Mouse (Mus musculus): ENCODE results near the gene Habp4. TPM values are rescaled to one million over a fixed set of nuclear protein-coding genes. Genes with fewer than 3 reads are reported as not detected.

The Habp4 gene
- polyA plus RNA-seq (2011; ENCODE audit: insufficient read depth, insufficient read length, low read depth, missing spikeins) = 7.0 and 10.9 TPM in 2 replicates

GRCm38 (mm10) chr13:64161548-64161915 is at the start of gene Habp4:
Gene Habp4 (plus strand): TSS chr13:64161824.
- H3K4me1 ChIP-seq (ENCODE audit: control insufficient read depth, insufficient read depth, low read length) = no peaks in the 10 kb centered on the region
- peak within 1 kb of the TSS; percentile 77 for H3K4me3 ChIP-seq (ENCODE audit: low read depth, low read length)
- TF ChIP-seq CTCF (IDR thresholded peaks at IDR 0.05; ENCODE audit: low read depth, low read length) = no peak
- TF ChIP-seq EP300 (IDR thresholded peaks at IDR 0.05; ENCODE audit: insufficient read depth, low read depth, low read length) = 0 out of 2 replicates have a peak, but pooled peaks have one; percentile 43
- peak within 1 kb of the TSS; percentile 89 for H3K9ac ChIP-seq (ENCODE audit: low read depth, poor library complexity, severe bottlenecking)
- H3K9me3 ChIP-seq (replicated peaks; ENCODE audit: control insufficient read depth, insufficient read depth, low read length, poor library complexity, severe bottlenecking) = peaks cover 28% of the 10 kb centered on the region
- H3K27ac ChIP-seq (ENCODE audit: insufficient read depth, low read length) = peak within 1 kb of the TSS; percentile 31
- H3K36me3 ChIP-seq (ENCODE audit: control insufficient read depth, insufficient read depth, low read length, poor library complexity, severe bottlenecking) = no peaks in the 10 kb centered on the region
- H3K27me3 ChIP-seq (ENCODE audit: control insufficient read depth, insufficient read depth, low read length, poor library complexity, severe bottlenecking) = 0 out of 2 replicates have a peak, but pooled peaks cover 3% of the 10 kb centered on the region

DNA sequence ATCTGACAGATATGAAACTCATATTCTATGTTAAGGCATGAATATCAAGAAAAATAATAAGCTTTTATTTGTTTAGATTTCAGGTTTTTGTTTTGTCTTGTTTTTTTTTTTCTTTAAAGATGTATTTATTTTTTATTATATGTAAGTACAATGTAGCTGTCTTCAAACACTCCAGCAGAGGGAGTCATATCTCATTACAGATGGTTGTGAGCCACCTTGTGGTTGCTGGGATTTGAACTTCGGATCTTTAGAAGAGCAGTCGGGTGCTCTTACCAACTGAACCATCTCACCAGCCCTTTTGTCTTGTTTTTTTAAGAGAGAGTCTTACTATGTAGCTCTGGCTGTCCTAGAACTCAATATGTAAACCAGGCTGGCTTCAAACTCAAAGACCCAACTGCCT is 44.2 kb upstream of the Habp4 start:
- Histone ChIP-seq H3K27me3 (ENCODE audit: control insufficient read depth, insufficient read depth, low read length, poor library complexity, severe bottlenecking) (no peaks in the 10 kb centered on the region), H3K9ac (ENCODE audit: low read depth, poor library complexity, severe bottlenecking) (no peak overlapping the region), H3K36me3 (ENCODE audit: control insufficient read depth, insufficient read depth, low read length, poor library complexity, severe bottlenecking) (no peaks in the 10 kb centered on the region), H3K27ac (ENCODE audit: insufficient read depth, low read length) (no peak overlapping the region), H3K4me1 (ENCODE audit: control insufficient read depth, insufficient read depth, low read length) (no peaks in the 10 kb centered on the region), H3K4me3 (ENCODE audit: low read depth, low read length) (no peak overlapping the region), H3K9me3 (replicated peaks; ENCODE audit: control insufficient read depth, insufficient read depth, low read length, poor library complexity, severe bottlenecking) (no peaks in the 10 kb centered on the region)
- TF ChIP-seq POLR2A (IDR thresholded peaks at IDR 0.05; ENCODE audit: insufficient read depth, low read length) (no peak), CTCF (IDR thresholded peaks at IDR 0.05; ENCODE audit: low read depth, low read length) (peak; percentile 10)

- Histone ChIP-seq H3K4me1 (ENCODE audit: control insufficient read depth, insufficient read depth, low read length) (no peaks in the 10 kb centered on the region), H3K27ac (ENCODE audit: insufficient read depth, low read length) (no peak overlapping the region), H3K27me3 (ENCODE audit: control insufficient read depth, insufficient read depth, low read length, poor library complexity, severe bottlenecking) (no peaks in the 10 kb centered on the region), H3K9ac (ENCODE audit: low read depth, poor library complexity, severe bottlenecking) (no peak overlapping the region), H3K9me3 (replicated peaks; ENCODE audit: control insufficient read depth, insufficient read depth, low read length, poor library complexity, severe bottlenecking) (no peaks in the 10 kb centered on the region), H3K36me3 (ENCODE audit: control insufficient read depth, insufficient read depth, low read length, poor library complexity, severe bottlenecking) (no peaks in the 10 kb centered on the region), H3K4me3 (ENCODE audit: low read depth, low read length) (no peak overlapping the region)
- TF ChIP-seq CTCF (IDR thresholded peaks at IDR 0.05; ENCODE audit: low read depth, low read length) (no peak), EP300 (IDR thresholded peaks at IDR 0.05; ENCODE audit: insufficient read depth, low read depth, low read length) (no peak), POLR2A (IDR thresholded peaks at IDR 0.05; ENCODE audit: insufficient read depth, low read length) (no peak)
These were observed 40.9 kb upstream of the Habp4 start for GRCm38 (mm10) chr13:64120760-64121159.

GRCm38 (mm10) chr13:64123491-64124188 is 38.0 kb upstream of the Habp4 start:
- Histone ChIP-seq H3K36me3 (ENCODE audit: control insufficient read depth, insufficient read depth, low read length, poor library complexity, severe bottlenecking) (no peaks in the 10 kb centered on the region), H3K9ac (ENCODE audit: low read depth, poor library complexity, severe bottlenecking) (no peak overlapping the region)

GRCm38 (mm10) chr13:64124886-64125285 is 36.7 kb upstream of the Habp4 start:
- TF ChIP-seq EP300 (IDR thresholded peaks at IDR 0.05; ENCODE audit: insufficient read depth, low read depth, low read length) = no peak
- TF ChIP-seq POLR2A (IDR thresholded peaks at IDR 0.05; ENCODE audit: insufficient read depth, low read length) = no peak
- no peak for TF ChIP-seq CTCF (IDR thresholded peaks at IDR 0.05; ENCODE audit: low read depth, low read length)
- Histone ChIP-seq H3K9me3 (replicated peaks; ENCODE audit: control insufficient read depth, insufficient read depth, low read length, poor library complexity, severe bottlenecking) (no peaks in the 10 kb centered on the region), H3K9ac (ENCODE audit: low read depth, poor library complexity, severe bottlenecking) (no peak overlapping the region), H3K4me1 (ENCODE audit: control insufficient read depth, insufficient read depth, low read length) (no peaks in the 10 kb centered on the region), H3K36me3 (ENCODE audit: control insufficient read depth, insufficient read depth, low read length, poor library complexity, severe bottlenecking) (no peaks in the 10 kb centered on the region), H3K27ac (ENCODE audit: insufficient read depth, low read length) (no peak overlapping the region), H3K4me3 (ENCODE audit: low read depth, low read length) (no peak overlapping the region), H3K27me3 (ENCODE audit: control insufficient read depth, insufficient read depth, low read length, poor library complexity, severe bottlenecking) (no peaks in the 10 kb centered on the region)

More at GRCm38 (mm10) chr13:64123491-64124188, 38.0 kb upstream of the Habp4 start:
- no peak for TF ChIP-seq CTCF (IDR thresholded peaks at IDR 0.05; ENCODE audit: low read depth, low read length)
- TF ChIP-seq POLR2A (IDR thresholded peaks at IDR 0.05; ENCODE audit: insufficient read depth, low read length) = no peak
- TF ChIP-seq EP300 (IDR thresholded peaks at IDR 0.05; ENCODE audit: insufficient read depth, low read depth, low read length) = no peak
- Histone ChIP-seq H3K4me3 (ENCODE audit: low read depth, low read length) (no peak overlapping the region), H3K27ac (ENCODE audit: insufficient read depth, low read length) (no peak overlapping the region), H3K27me3 (ENCODE audit: control insufficient read depth, insufficient read depth, low read length, poor library complexity, severe bottlenecking) (no peaks in the 10 kb centered on the region), H3K4me1 (ENCODE audit: control insufficient read depth, insufficient read depth, low read length) (no peaks in the 10 kb centered on the region), H3K9me3 (replicated peaks; ENCODE audit: control insufficient read depth, insufficient read depth, low read length, poor library complexity, severe bottlenecking) (no peaks in the 10 kb centered on the region)

DNA sequence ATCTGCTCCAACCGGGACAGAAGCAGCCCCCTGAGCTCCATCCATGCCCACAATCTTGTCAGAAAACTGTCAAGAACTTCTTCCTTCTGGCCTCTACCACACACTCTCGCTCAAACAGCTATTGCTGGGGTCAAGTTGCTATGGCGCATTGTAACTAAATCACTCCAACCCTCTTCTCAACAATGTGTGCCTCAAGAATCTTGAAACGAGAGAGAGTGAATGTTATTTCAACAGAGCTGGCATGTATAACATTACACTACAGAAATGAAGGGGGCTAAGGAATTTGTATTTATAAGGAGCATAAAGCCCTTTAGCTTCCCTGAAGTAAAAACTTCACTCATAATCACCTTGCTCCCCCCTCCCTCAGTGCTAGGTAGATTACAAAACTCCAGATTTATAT is 35.3 kb upstream of the Habp4 start:
- no peaks in the 10 kb centered on the region for H3K36me3 ChIP-seq (ENCODE audit: control insufficient read depth, insufficient read depth, low read length, poor library complexity, severe bottlenecking)

More for the DNA sequence above, 35.3 kb upstream of the Habp4 start:
- H3K27me3 ChIP-seq (ENCODE audit: control insufficient read depth, insufficient read depth, low read length, poor library complexity, severe bottlenecking) = no peaks in the 10 kb centered on the region
- no peak overlapping the region for H3K4me3 ChIP-seq (ENCODE audit: low read depth, low read length)
- no peak for TF ChIP-seq POLR2A (IDR thresholded peaks at IDR 0.05; ENCODE audit: insufficient read depth, low read length)
- TF ChIP-seq CTCF (IDR thresholded peaks at IDR 0.05; ENCODE audit: low read depth, low read length) = no peak
- TF ChIP-seq EP300 (IDR thresholded peaks at IDR 0.05; ENCODE audit: insufficient read depth, low read depth, low read length) = no peak
- no peaks in the 10 kb centered on the region for H3K9me3 ChIP-seq (replicated peaks; ENCODE audit: control insufficient read depth, insufficient read depth, low read length, poor library complexity, severe bottlenecking)
- H3K4me1 ChIP-seq (ENCODE audit: control insufficient read depth, insufficient read depth, low read length) = no peaks in the 10 kb centered on the region
- H3K27ac ChIP-seq (ENCODE audit: insufficient read depth, low read length) = no peak overlapping the region
- no peak overlapping the region for H3K9ac ChIP-seq (ENCODE audit: low read depth, poor library complexity, severe bottlenecking)

All from ES-Bruce4 (cell line).